Mouse (Mus musculus) limb, embryonic 14.5 days (tissue): ENCODE data around the gene Ano3. TPM values are rescaled to one million over a fixed set of nuclear protein-coding genes. Genes with fewer than 3 reads are reported as not detected.

Source experiments
- ATAC-seq: fragments of 200-750 bp; cut with Nextera tagmentation; 2 replicates; pipeline ENCODE4 v1.8.0; 2017; ENCODE audit warnings: low read depth, moderate number of reproducible peaks, moderate TSS enrichment; ENCODE audit not compliant: low FRiP score
- DNase-seq: peaks from one replicate; pipeline ENCODE4 v3.0.0-alpha.2; 2015; ENCODE audit warnings: low spot score
- H3K27ac ChIP-seq: fragments of 300-500 bp; sonication (generic); replicated peaks from 2 replicates; pipeline ENCODE4 v1.5.1; 2014; ENCODE audit warnings: low read depth, mild to moderate bottlenecking, low read length, moderate library complexity, mixed read lengths
- H3K27me3 ChIP-seq: fragments of 300-500 bp; sonication (generic); 2 replicates; pipeline ENCODE4 v1.6.1; 2014; ENCODE audit warnings: low read length, mixed read lengths; ENCODE audit not compliant: control insufficient read depth, insufficient read depth
- H3K36me3 ChIP-seq: fragments of 300-500 bp; sonication (generic); 2 replicates; pipeline ENCODE4 v1.6.1; 2014; ENCODE audit warnings: mild to moderate bottlenecking, low read length, moderate library complexity, mixed read lengths; ENCODE audit not compliant: control insufficient read depth, insufficient read depth
- H3K4me1 ChIP-seq: fragments of 300-500 bp; sonication (generic); 2 replicates; pipeline ENCODE4 v1.6.1; 2014; ENCODE audit warnings: antibody characterized with exemption, low read length, mixed read lengths; ENCODE audit not compliant: control insufficient read depth, insufficient read depth
- H3K4me2 ChIP-seq: fragments of 300-500 bp; sonication (generic); replicated peaks from 2 replicates; pipeline ENCODE4 v1.6.1; 2014; ENCODE audit warnings: low read depth, mild to moderate bottlenecking, low read length, moderate library complexity; ENCODE audit not compliant: severe bottlenecking
- H3K4me3 ChIP-seq: fragments of 300-500 bp; sonication (generic); replicated peaks from 2 replicates; pipeline ENCODE4 v1.5.1; 2014; ENCODE audit warnings: low read length
- H3K9ac ChIP-seq: fragments of 300-500 bp; sonication (generic); 2 replicates; pipeline ENCODE4 v1.6.1; 2014; ENCODE audit warnings: mild to moderate bottlenecking, low read depth, low read length, moderate library complexity; ENCODE audit not compliant: severe bottlenecking
- H3K9me3 ChIP-seq: fragments of 300-500 bp; sonication (generic); 2 replicates; pipeline ENCODE4 v1.6.1; 2016; ENCODE audit warnings: low read length; ENCODE audit not compliant: control insufficient read depth
- POLR2A ChIP-seq: fragments of 200-500 bp; IDR thresholded peaks from 2 replicates; pipeline ENCODE4 v1.8.0; 2012; ENCODE audit warnings: inconsistent platforms, mild to moderate bottlenecking, moderate library complexity, borderline replicate concordance; ENCODE audit not compliant: insufficient read depth, insufficient read length; ENCODE audit errors: extremely low read depth
- WGBS: fragments of 180-500 bp; shearing (Covaris S2); extraction: QIAGEN DNeasy Blood & Tissue Kit; methylation state at CpG from one replicate; pipeline ENCODE4 v1.1.7; 2014; 5-methylcytosine and 5-hydroxymethylcytosine counted together
- polyA plus RNA-seq, 2 experiments: library from polyadenylated mRNA; depleted of rRNA in 1 of 2; stranded (reverse) in 1 of 2; unstranded in 1 of 2; fragments of >200 nt; fragmentation: Nextera tagmentation in 1 of 2; extraction: Ambion mirVana in 1 of 2; gene quantifications; 2 replicates each; pipeline versions ENCODE4 v1.2.1 to v1.2.3; 2012 to 2014

The Ano3 gene
- polyA plus RNA-seq, 2 experiments: 0.21 to 0.24 TPM

GRCm38 (mm10) chr2:110976871-110977270 lies 26.1 kb upstream of the Ano3 start:
- Histone ChIP-seq H3K27ac (no peak overlapping the region), H3K9ac (no peak overlapping the region), H3K36me3 (no peaks in the 10 kb centered on the region), H3K4me2 (no peak overlapping the region), H3K4me1 (no peaks in the 10 kb centered on the region), H3K27me3 (no peaks in the 10 kb centered on the region), H3K9me3 (no peaks in the 10 kb centered on the region), H3K4me3 (no peak overlapping the region)
- ATAC-seq (no peak), DNase-seq (no peak)
- WGBS: 77% methylated on average over 2 of the region's 2 CpGs
- no peak for TF ChIP-seq POLR2A

- Histone ChIP-seq H3K27me3 (no peaks in the 10 kb centered on the region), H3K4me3 (no peak overlapping the region), H3K36me3 (no peaks in the 10 kb centered on the region), H3K4me1 (no peaks in the 10 kb centered on the region), H3K9me3 (no peaks in the 10 kb centered on the region), H3K27ac (no peak overlapping the region), H3K9ac (no peak overlapping the region), H3K4me2 (no peak overlapping the region)
- DNase-seq: no peak
- TF ChIP-seq POLR2A: no peak
- ATAC-seq: no peak
- WGBS: 84% methylated on average over 2 of the region's 2 CpGs
Observed at GRCm38 (mm10) chr2:110970158-110970557, 19.4 kb upstream of the Ano3 start.

GRCm38 (mm10) chr2:110965398-110965797 lies 14.7 kb upstream of the Ano3 start:
- ATAC-seq (no peak), DNase-seq (no peak)
- Histone ChIP-seq H3K4me3 (no peak overlapping the region), H3K36me3 (no peaks in the 10 kb centered on the region), H3K9ac (no peak overlapping the region), H3K27ac (no peak overlapping the region), H3K9me3 (no peaks in the 10 kb centered on the region), H3K27me3 (no peaks in the 10 kb centered on the region), H3K4me2 (no peak overlapping the region), H3K4me1 (no peaks in the 10 kb centered on the region)
- 85% methylated on average over 3 of the region's 3 CpGs for WGBS
- TF ChIP-seq POLR2A: no peak

GRCm38 (mm10) chr2:110950432-110950803 lies 305 bp downstream of the Ano3 start:
- Histone ChIP-seq H3K27ac (no peak overlapping the region), H3K4me1 (no peaks in the 10 kb centered on the region), H3K27me3 (no peaks in the 10 kb centered on the region), H3K4me2 (no peak overlapping the region), H3K4me3 (no peak overlapping the region), H3K36me3 (no peaks in the 10 kb centered on the region), H3K9ac (no peak overlapping the region), H3K9me3 (no peaks in the 10 kb centered on the region)
- 68% methylated on average over 3 of the region's 3 CpGs for WGBS
- no peak for ATAC-seq
- TF ChIP-seq POLR2A: no peak
- no peak for DNase-seq

- Histone ChIP-seq H3K4me3 (peak overlapping the region; percentile 22), H3K4me2 (peak overlapping the region; percentile 46), H3K36me3 (no peaks in the 10 kb centered on the region), H3K27ac (no peak overlapping the region), H3K4me1 (no peaks in the 10 kb centered on the region), H3K9ac (0 out of 2 replicates have a peak overlapping the region, but pooled peaks have one; percentile 12), H3K27me3 (no peaks in the 10 kb centered on the region), H3K9me3 (no peaks in the 10 kb centered on the region)
- peak; percentile 75; the same call in 1 of the 2 replicates for ATAC-seq
- DNase-seq: peak; percentile 9
- no peak for TF ChIP-seq POLR2A
- WGBS: 9% methylated on average over 20 of the region's 20 CpGs
Observed at GRCm38 (mm10) chr2:110949679-110950431, 868 bp downstream of the Ano3 start.
